Mouse (Mus musculus) fibroblast of lung, adult 2 months (primary cell): ENCODE measurements around the gene 1500009L16Rik.

Source experiments
- DNase-seq: peaks from one replicate; pipeline ENCODE4 v3.0.0-alpha.2; 2011; ENCODE audit warnings: low read depth

The 1500009L16Rik gene

GRCm38 (mm10) chr10:83760535-83760934 is 37.9 kb downstream of the 1500009L16Rik start:
- DNase-seq = no peak

GRCm38 (mm10) chr10:83763891-83764290 is 41.2 kb downstream of the 1500009L16Rik start:
- DNase-seq = no peak

- DNase-seq = no peak
Measured at GRCm38 (mm10) chr10:83766882-83767281, 44.2 kb downstream of the 1500009L16Rik start.

- DNase-seq = peak; percentile 44
Measured at GRCm38 (mm10) chr10:83776272-83776878, 53.7 kb downstream of the 1500009L16Rik start.

- DNase-seq = no peak
Measured at GRCm38 (mm10) chr10:83777253-83777652, 54.6 kb downstream of the 1500009L16Rik start.

- DNase-seq = no peak
Measured at GRCm38 (mm10) chr10:83781854-83782253, 59.2 kb downstream of the 1500009L16Rik start.

- DNase-seq = no peak
Measured at GRCm38 (mm10) chr10:83782371-83783120, 59.9 kb downstream of the 1500009L16Rik start.

- DNase-seq = no peak
Measured at GRCm38 (mm10) chr10:83785003-83785402, 62.3 kb downstream of the 1500009L16Rik start.

GRCm38 (mm10) chr10:83785627-83786392 is 63.1 kb downstream of the 1500009L16Rik start:
- DNase-seq = peak; percentile 88

GRCm38 (mm10) chr10:83795088-83795487 is 72.4 kb downstream of the 1500009L16Rik start:
- DNase-seq = no peak

GRCm38 (mm10) chr10:83795500-83795899 is 72.8 kb downstream of the 1500009L16Rik start:
- no peak for DNase-seq

GRCm38 (mm10) chr10:83804021-83804420 is 81.4 kb downstream of the 1500009L16Rik start:
- DNase-seq = no peak

GRCm38 (mm10) chr10:83805201-83805718 is 82.6 kb downstream of the 1500009L16Rik start:
- peak; percentile 32 for DNase-seq

GRCm38 (mm10) chr10:83807251-83807650 is 84.6 kb downstream of the 1500009L16Rik start:
- no peak for DNase-seq
